Mouse (Mus musculus) frontal cortex, postnatal 36 days (tissue): Measurements from ENCODE around the gene Rhd.
A peak's percentile ranks its signal among the peaks of the same experiment; 100 is the strongest.

Experiments used
- DNase-seq, 2 experiments: peaks; one replicate each; pipeline ENCODE4 v3.0.0; 2022; ENCODE audit warnings: low spot score in 2 of 2

Gene Rhd

GRCm38 (mm10) chr4:134930684-134931481 lies 66.5 kb downstream of the Rhd start, which contains the start of gene Syf2:
Syf2 (plus strand) TSS chr4:134930898.
- peak; percentile 92 to 97 for DNase-seq

- DNase-seq = no peak
Observed at GRCm38 (mm10) chr4:134937240-134938176, 73.2 kb downstream of the Rhd start.

GRCm38 (mm10) chr4:134939900-134940299 lies 75.6 kb downstream of the Rhd start:
- DNase-seq = no peak

- peak; percentile 57 to 72 for DNase-seq
Observed at GRCm38 (mm10) chr4:134943758-134944538, 79.6 kb downstream of the Rhd start.
